Mouse (Mus musculus) MEL (cell line): ENCODE results near the gene Ly6g6d. TPM values are rescaled to one million over a fixed set of nuclear protein-coding genes. Genes with fewer than 3 reads are reported as not detected.

Source experiments
- DNase-seq: peaks from one replicate; pipeline ENCODE4 v3.0.0; 2011; ENCODE audit warnings: low read depth, low spot score
- H3K27ac ChIP-seq: 2 replicates; pipeline ENCODE4 v1.5.1; 2012; ENCODE audit warnings: low read depth, mild to moderate bottlenecking, control low read depth, low read length, moderate library complexity; ENCODE audit not compliant: control insufficient read depth
- H3K27me3 ChIP-seq, 2 experiments: fragments of 150-350 bp in 1 of 2; sonication (generic) in 1 of 2; 2 replicates each; pipeline ENCODE4 v1.6.1; 2012; ENCODE audit warnings: low read length in 2 of 2, mild to moderate bottlenecking in 2 of 2, improper control_type of control experiment in 1 of 2, moderate library complexity in 1 of 2; ENCODE audit not compliant: insufficient read depth in 2 of 2, control insufficient read depth in 1 of 2
- H3K36me3 ChIP-seq, 2 experiments: 2 replicates each; pipeline ENCODE4 v1.6.1; 2012 to 2014; ENCODE audit warnings: low read length in 2 of 2, improper control_type of control experiment in 1 of 2, inconsistent platforms in 1 of 2, mild to moderate bottlenecking in 1 of 2; ENCODE audit not compliant: insufficient read depth in 2 of 2, control insufficient read depth in 1 of 2
- H3K4me1 ChIP-seq, 2 experiments: fragments of 150-350 bp in 1 of 2; sonication (generic) in 1 of 2; 2 replicates each; pipeline ENCODE4 v1.6.1; 2012; ENCODE audit warnings: low read length in 2 of 2, improper control_type of control experiment in 1 of 2, mild to moderate bottlenecking in 1 of 2; ENCODE audit not compliant: insufficient read depth in 2 of 2, control insufficient read depth in 1 of 2
- H3K4me3 ChIP-seq, 2 experiments: fragments of 150-350 bp in 1 of 2; sonication (generic) in 1 of 2; 2 replicates each; pipeline ENCODE4 v1.5.1; 2012; ENCODE audit warnings: low read depth in 2 of 2, low read length in 2 of 2, mild to moderate bottlenecking in 2 of 2, moderate library complexity in 2 of 2, control low read depth in 1 of 2, improper control_type of control experiment in 1 of 2; ENCODE audit not compliant: control insufficient read depth in 1 of 2, insufficient read depth in 1 of 2
- H3K79me2 ChIP-seq: 2 replicates; pipeline ENCODE4 v1.6.1; 2012; ENCODE audit warnings: mild to moderate bottlenecking, low read length, moderate library complexity; ENCODE audit not compliant: control insufficient read depth, poor library complexity, insufficient read depth
- H3K9ac ChIP-seq: 2 replicates; pipeline ENCODE4 v1.6.1; 2012; ENCODE audit warnings: low read depth, mild to moderate bottlenecking, control low read depth, low read length, moderate library complexity; ENCODE audit not compliant: control insufficient read depth, poor library complexity, severe bottlenecking
- H3K9me3 ChIP-seq: fragments of 150-350 bp; sonication (generic); replicated peaks from 2 replicates; pipeline ENCODE4 v1.6.1; 2012; ENCODE audit warnings: mild to moderate bottlenecking, low read length, improper control_type of control experiment, moderate library complexity; ENCODE audit not compliant: insufficient read depth
- BHLHE40 ChIP-seq: IDR thresholded peaks from 2 replicates; pipeline ENCODE4 v1.6.1; 2012; ENCODE audit warnings: low read depth, mild to moderate bottlenecking, inconsistent platforms, low read length, improper control_type of control experiment, borderline replicate concordance
- CHD2 ChIP-seq: IDR thresholded peaks from 2 replicates; pipeline ENCODE4 v1.6.1; 2011; ENCODE audit warnings: low read length, improper control_type of control experiment
- E2F4 ChIP-seq: IDR thresholded peaks from 2 replicates; pipeline ENCODE4 v1.6.1; 2011; ENCODE audit warnings: low read depth, low read length, improper control_type of control experiment, borderline replicate concordance
- ELF1 ChIP-seq: IDR thresholded peaks from 2 replicates; pipeline ENCODE4 v1.6.1; 2014; ENCODE audit warnings: low read depth, mild to moderate bottlenecking, inconsistent platforms, low read length, improper control_type of control experiment, moderate library complexity
- EP300 ChIP-seq, 2 experiments: IDR thresholded peaks; 2 replicates each; pipeline ENCODE4 v1.6.1; 2011; ENCODE audit warnings: improper control_type of control experiment in 2 of 2, low read length in 2 of 2, low read depth in 1 of 2, mild to moderate bottlenecking in 1 of 2
- ETS1 ChIP-seq: IDR thresholded peaks from 2 replicates; pipeline ENCODE4 v1.6.1; 2012; ENCODE audit warnings: low read depth, mild to moderate bottlenecking, inconsistent platforms, low read length, improper control_type of control experiment, moderate library complexity
- GATA1 ChIP-seq: IDR thresholded peaks from 2 replicates; pipeline ENCODE4 v1.6.1; 2011; ENCODE audit warnings: low read depth, low read length, improper control_type of control experiment
- HCFC1 ChIP-seq: IDR thresholded peaks from 2 replicates; pipeline ENCODE4 v1.6.1; 2012; ENCODE audit warnings: low read depth, mild to moderate bottlenecking, inconsistent platforms, low read length, improper control_type of control experiment, moderate library complexity
- KAT2A ChIP-seq: conservative IDR thresholded peaks from 2 replicates; pipeline ENCODE4 v1.6.1; 2012; ENCODE audit warnings: low read depth, low read length, improper control_type of control experiment, inconsistent platforms
- MAX ChIP-seq: IDR thresholded peaks from 2 replicates; pipeline ENCODE4 v1.6.1; 2011; ENCODE audit warnings: low read length, improper control_type of control experiment
- MAZ ChIP-seq: IDR thresholded peaks from 2 replicates; pipeline ENCODE4 v1.6.1; 2012; ENCODE audit warnings: low read depth, mild to moderate bottlenecking, inconsistent platforms, low read length, improper control_type of control experiment
- MXI1 ChIP-seq: IDR thresholded peaks from 2 replicates; pipeline ENCODE4 v1.6.1; 2011; ENCODE audit warnings: mild to moderate bottlenecking, low read depth, low read length, improper control_type of control experiment
- MYB ChIP-seq: IDR thresholded peaks from 2 replicates; pipeline ENCODE4 v1.6.1; 2011; ENCODE audit warnings: mild to moderate bottlenecking, low read depth, low read length, improper control_type of control experiment
- MYC ChIP-seq: IDR thresholded peaks from 2 replicates; pipeline ENCODE4 v1.6.1; 2011; ENCODE audit warnings: low read depth, mild to moderate bottlenecking, low read length, improper control_type of control experiment, moderate library complexity
- NELFE ChIP-seq: IDR thresholded peaks from 2 replicates; pipeline ENCODE4 v1.6.1; 2011; ENCODE audit warnings: low read depth, low read length, improper control_type of control experiment
- NRF1 ChIP-seq: IDR thresholded peaks from 2 replicates; pipeline ENCODE4 v1.6.1; 2014; ENCODE audit warnings: low read depth, mild to moderate bottlenecking, inconsistent platforms, low read length, improper control_type of control experiment, moderate library complexity; ENCODE audit not compliant: poor library complexity, insufficient read depth, severe bottlenecking
- POLR2A ChIP-seq, 2 experiments: IDR thresholded peaks; 2 replicates each; pipeline ENCODE4 v1.6.1; 2011 to 2012; ENCODE audit warnings: low read length in 2 of 2, mild to moderate bottlenecking in 2 of 2, control low read depth in 1 of 2, improper control_type of control experiment in 1 of 2, low read depth in 1 of 2, moderate library complexity in 1 of 2; ENCODE audit not compliant: control insufficient read depth in 1 of 2, insufficient read depth in 1 of 2, poor library complexity in 1 of 2
- POLR2AphosphoS2 ChIP-seq: IDR thresholded peaks from 2 replicates; pipeline ENCODE4 v1.6.1; 2011; ENCODE audit warnings: low read length, improper control_type of control experiment
- SIN3A ChIP-seq: IDR thresholded peaks from 2 replicates; pipeline ENCODE4 v1.6.1; 2012; ENCODE audit warnings: low read length, improper control_type of control experiment, inconsistent platforms
- TBP ChIP-seq: IDR thresholded peaks from 2 replicates; pipeline ENCODE4 v1.8.0; 2011; ENCODE audit warnings: low read depth, low read length, improper control_type of control experiment
- TCF12 ChIP-seq: IDR thresholded peaks from 2 replicates; pipeline ENCODE4 v1.6.1; 2014; ENCODE audit warnings: low read depth, mild to moderate bottlenecking, inconsistent platforms, low read length, improper control_type of control experiment, moderate library complexity
- UBTF ChIP-seq: IDR thresholded peaks from 2 replicates; pipeline ENCODE4 v1.6.1; 2012; ENCODE audit warnings: low read depth, mild to moderate bottlenecking, inconsistent platforms, low read length, improper control_type of control experiment, moderate library complexity, borderline replicate concordance; ENCODE audit not compliant: insufficient read depth
- USF1 ChIP-seq: IDR thresholded peaks from 2 replicates; pipeline ENCODE4 v1.6.1; 2014; ENCODE audit warnings: low read depth, mild to moderate bottlenecking, inconsistent platforms, low read length, improper control_type of control experiment, moderate library complexity
- ZNF384 ChIP-seq: IDR thresholded peaks from 2 replicates; pipeline ENCODE4 v1.6.1; 2012; ENCODE audit warnings: low read depth, mild to moderate bottlenecking, inconsistent platforms, low read length, improper control_type of control experiment
- polyA plus RNA-seq, 2 experiments: library from polyadenylated mRNA; stranded (reverse) in 1 of 2; unstranded in 1 of 2; fragments of >175 nt in 1 of 2; fragments of >200 nt in 1 of 2; gene quantifications; 2 replicates each; pipeline versions ENCODE4 v1.2.1 to v1.2.4; 2012; ENCODE audit warnings: low replicate concordance in 2 of 2, low read depth in 1 of 2; ENCODE audit not compliant: insufficient read length in 2 of 2, insufficient read depth in 1 of 2, missing spikeins in 1 of 2
- total RNA-seq: library from RNA; depleted of rRNA; stranded (reverse); fragments of 300-350 nt; gene quantifications from 2 replicates; pipeline ENCODE4 v1.2.3, GENCODE M21; 2012

The Ly6g6d gene
- total and polyA plus RNA-seq, 3 experiments = 4.4 to 5.5 TPM; not detected in 1

GRCm38 (mm10) chr17:35121871-35122303, 44.0 kb upstream of the Ly6g6d start, which contains the start of gene Csnk2b (continued):
- TF ChIP-seq NELFE (no peak), MAX (peak; percentile 36; the same call in 1 of the 2 replicates)

GRCm38 (mm10) chr17:35121143-35121799, 43.4 kb upstream of the Ly6g6d start, which contains the start of gene Gpank1:
Gene Gpank1, plus strand, starts transcription at chr17:35121455.
- Histone ChIP-seq H3K4me3 (peak within 1 kb of the TSS; percentile 76 to 93), H3K36me3 (peaks cover 3 to 20% of the 10 kb centered on the region in 2 experiments; a peak in 3 of 4 replicates), H3K4me1 (peaks cover 6% of the 10 kb centered on the region in 2 experiments)

GRCm38 (mm10) chr17:35120745-35121142, 42.9 kb upstream of the Ly6g6d start:
- Histone ChIP-seq H3K4me3 (peak overlapping the region; percentile 74 to 93), H3K79me2 (peaks cover 29% of the 10 kb centered on the region), H3K27ac (peak overlapping the region; percentile 55), H3K9ac (peak overlapping the region; percentile 95), H3K36me3 (peaks cover 3 to 24% of the 10 kb centered on the region in 2 experiments; a peak in 3 of 4 replicates), H3K27me3 (no peaks in the 10 kb centered on the region)
- DNase-seq = no peak
- TF ChIP-seq MXI1 (no peak), POLR2A (IDR thresholded peaks at IDR 0.05; ENCODE audit: control insufficient read depth in 1 of 2, insufficient read depth in 1 of 2, low read depth in 1 of 2, low read length in 2 of 2, poor library complexity in 1 of 2) (peak in 1 of 2 experiments; percentile 55; a peak in 1 of 4 replicates), BHLHE40 (no peak), KAT2A (no peak), POLR2AphosphoS2 (0 out of 2 replicates have a peak, but pooled peaks have one; percentile 0), USF1 (no peak), NRF1 (no peak), MAX (no peak), E2F4 (no peak)
- TF ChIP-seq, all 39 proteins: peak for 2
- H3K4me1 ChIP-seq = peaks cover 6 to 8% of the 10 kb centered on the region in 2 experiments
- no peaks in the 10 kb centered on the region for H3K9me3 ChIP-seq

More at GRCm38 (mm10) chr17:35121143-35121799, 43.4 kb upstream of the Ly6g6d start, which contains the start of gene Gpank1:
- no peaks in the 10 kb centered on the region for H3K27me3 ChIP-seq
- H3K79me2 ChIP-seq = peaks cover 32% of the 10 kb centered on the region
- peak within 1 kb of the TSS; percentile 79 for H3K27ac ChIP-seq
- peak within 1 kb of the TSS; percentile 95 for H3K9ac ChIP-seq
- H3K9me3 ChIP-seq = no peaks in the 10 kb centered on the region
- peak; percentile 99 for DNase-seq
- TF ChIP-seq CHD2 (peak; percentile 82), TBP (peak; percentile 80), HCFC1 (peak; percentile 98), MYB (no peak), SIN3A (peak; percentile 86), POLR2AphosphoS2 (peak; percentile 55; the same call in 1 of the 2 replicates), USF1 (peak; percentile 54; the same call in 1 of the 2 replicates), ETS1 (peak; percentile 3; the same call in 1 of the 2 replicates), KAT2A (peak; percentile 97), ZNF384 (no peak), MYC (peak; percentile 87; the same call in 1 of the 2 replicates), EP300 (IDR thresholded peaks at IDR 0.05; ENCODE audit: low read depth in 1 of 2, low read length in 2 of 2) (no peak), MXI1 (peak; percentile 86), MAZ (peak; percentile 94), TCF12 (peak; percentile 37; the same call in 1 of the 2 replicates), ELF1 (peak; percentile 98), UBTF (0 out of 2 replicates have a peak, but pooled peaks have one; percentile 41), BHLHE40 (no peak), MAX (peak; percentile 61; the same call in 1 of the 2 replicates), NELFE (peak; percentile 73), NRF1 (peak; percentile 90), GATA1 (no peak), POLR2A (IDR thresholded peaks at IDR 0.05; ENCODE audit: control insufficient read depth in 1 of 2, insufficient read depth in 1 of 2, low read depth in 1 of 2, low read length in 2 of 2, poor library complexity in 1 of 2) (peak; percentile 5 to 83)
